Mouse (Mus musculus): ENCODE measurements around the gene Hoxc12.

Gene Hoxc12

GRCm38 (mm10) chr15:102965892-102966775 is 29.6 kb downstream of the Hoxc12 start:
- DNase-seq: no peak

GRCm38 (mm10) chr15:102966776-102967311 is 30.3 kb downstream of the Hoxc12 start, which contains the start of gene Hoxc10:
Gene Hoxc10 (plus strand): TSS chr15:102966796.
- DNase-seq: no peak

- DNase-seq: no peak
Measured at GRCm38 (mm10) chr15:102967312-102967510, 30.7 kb downstream of the Hoxc12 start, which contains the start of gene Hoxc5. Gene Hoxc5 (plus strand): TSS chr15:102967443.

- no peak for DNase-seq
Measured at GRCm38 (mm10) chr15:102967511-102968397, 31.2 kb downstream of the Hoxc12 start.

- DNase-seq: no peak
Measured at GRCm38 (mm10) chr15:102969296-102969695, 32.7 kb downstream of the Hoxc12 start.

GRCm38 (mm10) chr15:102970740-102971139 is 34.2 kb downstream of the Hoxc12 start:
- no peak for DNase-seq

GRCm38 (mm10) chr15:102972254-102972653 is 35.7 kb downstream of the Hoxc12 start:
- no peak for DNase-seq

- no peak for DNase-seq
Measured at GRCm38 (mm10) chr15:102972753-102973152, 36.2 kb downstream of the Hoxc12 start.

GRCm38 (mm10) chr15:102975034-102975433 is 38.5 kb downstream of the Hoxc12 start:
- DNase-seq: no peak

GRCm38 (mm10) chr15:102975688-102976111 is 39.1 kb downstream of the Hoxc12 start:
- DNase-seq: no peak

GRCm38 (mm10) chr15:102976171-102976570 is 39.6 kb downstream of the Hoxc12 start, which contains the start of gene Hoxc9:
Gene Hoxc9 (plus strand): TSS chr15:102976439.
- DNase-seq: no peak

- DNase-seq: no peak
Measured at GRCm38 (mm10) chr15:102976631-102977422, 40.3 kb downstream of the Hoxc12 start.

GRCm38 (mm10) chr15:102977423-102977974 is 40.9 kb downstream of the Hoxc12 start:
- DNase-seq: no peak

GRCm38 (mm10) chr15:102978615-102979515 is 42.3 kb downstream of the Hoxc12 start:
- DNase-seq: no peak

GRCm38 (mm10) chr15:102979936-102980335 is 43.4 kb downstream of the Hoxc12 start:
- no peak for DNase-seq

GRCm38 (mm10) chr15:102980352-102980751 is 43.8 kb downstream of the Hoxc12 start:
- no peak for DNase-seq

- no peak for DNase-seq
Measured at GRCm38 (mm10) chr15:102980912-102981311, 44.4 kb downstream of the Hoxc12 start.

- no peak for DNase-seq
Measured at GRCm38 (mm10) chr15:102981379-102982288, 45.1 kb downstream of the Hoxc12 start.

- DNase-seq: no peak
Measured at GRCm38 (mm10) chr15:102983716-102984115, 47.2 kb downstream of the Hoxc12 start.

- DNase-seq: no peak
Measured at GRCm38 (mm10) chr15:102984521-102984920, 48.0 kb downstream of the Hoxc12 start.
